Mouse (Mus musculus) CD8-positive naive resting alpha-beta T cell, adult 2 months (primary cell): ENCODE results near the gene Sprr1a.
"Not testable (repeated sequence)": the region's sequence is repeated elsewhere in the genome, so short reads cannot be mapped to it uniquely, and the experiment has no call there.

ENCODE experiments used
- DNase-seq, 2 experiments: peaks; one replicate each; pipeline ENCODE4 v3.0.0; 2022; ENCODE audit warnings: low read depth in 2 of 2, low spot score in 2 of 2

Gene Sprr1a

GRCm38 (mm10) chr3:92485863-92486262 is at the start of gene Sprr1a:
Gene Sprr1a, minus strand, starts transcription at chr3:92485895.
- no peak for DNase-seq

GRCm38 (mm10) chr3:92534411-92534810 is 48.7 kb upstream of the Sprr1a start, which contains the start of gene 2310046K23Rik:
Gene 2310046K23Rik, minus strand, starts transcription at chr3:92534511.
- no peak for DNase-seq

GRCm38 (mm10) chr3:92512325-92512724 is 26.6 kb upstream of the Sprr1a start:
- DNase-seq: no peak

DNA sequence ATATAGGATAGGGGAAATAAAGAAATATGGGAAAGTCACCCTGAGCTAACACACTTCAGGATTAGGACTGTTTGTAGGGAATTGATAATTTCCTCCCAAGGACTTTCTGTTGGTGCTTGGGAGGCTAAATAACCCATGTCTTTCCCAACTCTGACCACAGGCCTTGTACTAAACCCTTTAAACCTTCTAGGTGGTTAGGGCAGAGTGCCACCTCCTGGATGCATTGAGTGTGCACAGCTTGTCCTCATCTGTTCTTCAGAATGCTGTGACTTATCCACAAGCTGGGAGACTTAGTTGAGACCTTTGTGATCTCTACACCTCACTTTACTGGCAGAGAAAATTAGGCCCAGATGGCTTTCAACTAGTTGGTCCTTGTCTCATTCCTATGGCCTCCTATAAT is 25.1 kb upstream of the Sprr1a start:
- no peak for DNase-seq

DNA sequence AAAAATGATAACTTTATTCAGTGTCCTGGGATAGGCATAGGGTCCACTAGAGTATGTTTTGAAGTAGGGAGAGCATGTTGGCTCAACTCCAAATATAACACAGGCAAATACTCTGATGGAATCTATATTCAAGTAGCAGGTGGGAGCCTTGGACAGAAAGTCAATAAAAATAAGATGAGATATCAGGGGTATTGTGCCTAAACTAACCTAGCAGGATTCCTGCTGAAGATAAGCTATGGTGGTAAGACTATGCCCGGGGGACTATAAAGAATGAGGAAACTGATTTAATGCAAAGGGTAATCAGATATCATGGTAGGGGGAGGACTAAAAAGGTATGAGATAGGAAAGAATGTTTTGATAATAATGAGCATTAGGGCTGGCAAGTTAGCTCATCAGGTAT is 22.5 kb upstream of the Sprr1a start:
- DNase-seq: no peak

GRCm38 (mm10) chr3:92503528-92503927 is 17.8 kb upstream of the Sprr1a start:
- no peak for DNase-seq

GRCm38 (mm10) chr3:92500393-92500792 is 14.7 kb upstream of the Sprr1a start, which contains the start of gene Sprr4:
Gene Sprr4, minus strand, starts transcription at chr3:92500493.
- DNase-seq: no peak

DNA sequence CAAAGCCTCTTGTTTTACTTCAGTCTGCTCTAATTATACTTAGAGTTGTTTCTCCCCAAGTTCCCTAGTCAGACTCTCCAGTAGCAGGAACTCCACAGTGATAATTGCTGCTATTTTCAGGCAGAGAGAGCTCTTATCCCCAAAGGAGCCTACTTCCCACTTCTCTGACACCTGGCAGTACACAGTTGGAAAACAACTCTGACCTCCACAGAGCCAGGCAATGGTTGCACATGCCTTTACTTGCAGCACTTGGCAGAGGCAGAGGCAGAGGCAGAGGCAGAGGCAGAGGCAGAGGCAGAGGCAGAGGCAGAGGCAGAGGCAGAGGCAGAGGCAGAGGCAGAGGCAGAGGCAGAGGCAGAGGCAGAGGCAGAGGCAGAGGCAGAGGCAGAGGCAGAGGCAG is 4.6 kb upstream of the Sprr1a start:
- not testable (repeated sequence) for DNase-seq

GRCm38 (mm10) chr3:92486307-92486706 is 612 bp upstream of the Sprr1a start:
- no peak for DNase-seq

DNA sequence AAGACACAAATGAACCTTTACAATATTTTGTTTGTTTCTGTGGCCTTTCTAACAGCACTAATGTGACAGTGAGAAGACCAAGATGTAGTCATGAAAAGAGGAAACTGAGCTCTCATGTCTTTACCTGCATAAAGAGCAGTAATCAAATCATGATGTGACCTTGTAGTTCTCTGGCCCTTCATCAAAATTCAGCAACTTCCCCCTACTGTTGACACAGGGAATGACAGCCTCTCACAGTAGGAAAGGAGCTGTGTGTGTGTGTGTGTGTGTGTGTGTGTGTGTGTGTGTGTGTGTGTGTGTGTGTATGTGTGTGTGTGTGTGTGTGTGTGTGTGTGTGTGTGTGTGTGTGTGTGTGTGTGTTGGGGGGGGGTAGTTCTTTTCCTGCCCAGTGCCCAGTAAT is 4.4 kb downstream of the Sprr1a start:
- not testable (repeated sequence) for DNase-seq

DNA sequence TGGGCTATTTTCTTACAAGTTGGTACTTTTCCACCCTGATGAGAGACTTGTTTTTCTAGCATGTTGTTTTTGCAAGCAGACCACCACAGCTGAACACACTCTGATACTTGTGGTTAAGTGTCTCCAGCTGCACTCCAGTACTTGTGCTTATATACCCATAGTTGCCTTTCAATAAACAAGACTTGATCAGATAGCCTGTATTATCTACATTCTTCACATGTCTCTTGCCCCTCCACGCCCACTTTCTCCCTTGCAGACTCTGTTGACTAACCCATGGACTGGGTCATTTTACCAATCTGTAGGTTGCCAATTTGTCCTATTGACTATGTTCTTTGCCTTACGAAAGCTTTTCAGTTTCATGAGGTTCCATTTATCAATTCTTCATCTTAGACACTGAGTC is 15.6 kb downstream of the Sprr1a start:
- no peak for DNase-seq

DNA sequence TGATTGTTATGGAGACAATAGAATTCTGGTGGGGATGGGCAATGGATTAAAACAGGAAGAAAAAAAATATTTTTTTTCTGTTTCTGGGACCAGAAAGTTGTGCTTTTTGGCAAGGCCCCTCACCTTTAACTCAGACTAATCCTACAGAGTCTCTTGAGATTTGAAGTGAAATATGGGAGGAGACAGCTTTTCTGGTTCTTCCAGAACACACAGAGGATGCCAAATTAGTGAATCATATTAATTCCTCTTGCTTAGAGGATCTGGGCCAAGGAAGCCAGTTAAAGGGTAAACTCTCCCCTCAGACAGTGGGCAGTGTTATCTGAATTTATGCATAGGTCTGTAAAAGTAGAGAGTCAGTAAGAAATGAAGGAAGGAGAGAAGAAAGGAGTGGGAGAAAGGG is 18.3 kb downstream of the Sprr1a start:
- no peak for DNase-seq

- no peak for DNase-seq
Observed at GRCm38 (mm10) chr3:92466576-92466975, 19.1 kb downstream of the Sprr1a start.

DNA sequence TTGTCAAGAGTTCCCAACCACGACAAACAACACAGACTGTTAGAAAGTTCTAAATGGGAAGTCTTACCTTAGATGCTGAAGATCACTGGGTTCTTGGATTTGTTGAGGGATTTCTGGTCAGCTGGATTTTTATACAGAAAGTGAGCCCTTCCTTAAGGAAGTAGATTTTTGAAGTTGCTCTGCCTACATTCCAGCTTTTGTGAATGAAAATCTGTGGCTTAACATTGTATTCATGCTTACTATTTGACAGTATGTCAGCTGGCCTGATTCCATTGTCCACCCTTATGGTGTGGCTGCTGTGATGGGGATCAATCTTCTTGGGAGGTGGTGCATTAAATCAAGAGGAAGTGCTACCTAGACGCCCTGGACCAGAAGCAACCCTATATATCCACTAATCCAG is 27.1 kb downstream of the Sprr1a start, which contains the start of gene Sprr3:
Gene Sprr3, minus strand, starts transcription at position 101 of the 400 bp plus-strand sequence.
- no peak for DNase-seq

DNA sequence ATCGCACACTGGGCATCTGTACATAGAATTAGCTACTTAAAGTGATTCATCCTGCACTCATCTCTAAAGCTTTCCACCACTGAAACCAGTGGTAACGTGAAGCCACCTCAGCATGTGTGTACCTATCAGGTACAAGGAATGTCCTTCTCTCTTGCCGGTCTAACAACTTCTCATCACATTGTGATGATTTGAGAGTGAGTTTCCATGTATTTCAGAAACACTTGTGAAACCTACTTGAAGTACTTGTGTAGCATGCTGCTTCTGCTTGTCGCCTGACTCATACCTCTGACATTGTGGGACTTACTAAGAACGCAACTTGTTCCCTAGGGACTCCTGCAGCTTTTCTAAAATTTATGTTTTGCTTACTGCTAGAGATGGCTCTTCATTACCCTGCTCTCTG is 30.5 kb downstream of the Sprr1a start:
- DNase-seq: no peak

DNA sequence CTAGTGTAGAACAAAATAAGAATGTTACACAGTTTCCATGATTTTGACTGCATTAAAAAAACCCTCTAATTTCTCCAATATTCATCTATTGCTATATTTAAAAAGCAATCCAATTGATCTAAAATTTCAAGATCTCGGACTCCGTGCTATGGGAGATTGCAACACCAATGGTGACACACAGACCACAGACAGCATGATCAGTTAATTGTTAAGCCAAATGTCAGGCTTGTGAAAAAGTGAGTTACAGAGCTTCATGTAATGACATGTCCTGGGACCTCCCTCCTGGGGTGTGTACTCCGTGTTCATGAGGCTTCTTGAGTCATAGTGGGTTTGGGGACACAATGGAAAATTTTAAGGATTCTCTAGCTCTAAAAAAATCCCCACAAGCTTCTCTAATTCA is 45.5 kb downstream of the Sprr1a start:
- no peak for DNase-seq

- no peak for DNase-seq
Observed at GRCm38 (mm10) chr3:92438689-92439088, 47.0 kb downstream of the Sprr1a start, which contains the start of gene Sprr1b. Gene Sprr1b, minus strand, starts transcription at chr3:92438789.
